Mouse (Mus musculus): ENCODE data around the gene Tfap2e.

Gene Tfap2e

GRCm38 (mm10) chr4:126706630-126707438 is 29.2 kb downstream of the Tfap2e start:
- DNase-seq (ENCODE audit: low spot score in 2 of 2) = no peak

GRCm38 (mm10) chr4:126696908-126697307 is 39.1 kb downstream of the Tfap2e start:
- DNase-seq (ENCODE audit: low spot score in 2 of 2) = no peak

- DNase-seq (ENCODE audit: low spot score in 2 of 2) = no peak
Measured at GRCm38 (mm10) chr4:126693021-126693420, 43.0 kb downstream of the Tfap2e start.

GRCm38 (mm10) chr4:126689457-126689856 is 46.6 kb downstream of the Tfap2e start:
- no peak for DNase-seq (ENCODE audit: low spot score in 2 of 2)

- no peak for DNase-seq (ENCODE audit: low spot score in 2 of 2)
Measured at GRCm38 (mm10) chr4:126683084-126683483, 53.0 kb downstream of the Tfap2e start.

- DNase-seq (ENCODE audit: low spot score in 2 of 2) = no peak
Measured at GRCm38 (mm10) chr4:126682298-126682697, 53.7 kb downstream of the Tfap2e start.

- peak; percentile 98 to 99 for DNase-seq (ENCODE audit: low spot score in 2 of 2)
Measured at GRCm38 (mm10) chr4:126677054-126678003, 58.7 kb downstream of the Tfap2e start, which contains the start of gene Psmb2. Gene Psmb2 (plus strand): TSS chr4:126677630.

- no peak for DNase-seq (ENCODE audit: low spot score in 2 of 2)
Measured at GRCm38 (mm10) chr4:126667075-126667474, 69.0 kb downstream of the Tfap2e start.
